Mouse (Mus musculus) MEL (cell line): ENCODE results near the gene Asphd1. TPM values are rescaled to one million over a fixed set of nuclear protein-coding genes. Genes with fewer than 3 reads are reported as not detected.

ENCODE experiments used
- DNase-seq: peaks from one replicate; pipeline ENCODE4 v3.0.0; 2011; ENCODE audit warnings: low read depth, low spot score
- H3K27ac ChIP-seq: 2 replicates; pipeline ENCODE4 v1.5.1; 2012; ENCODE audit warnings: low read depth, mild to moderate bottlenecking, control low read depth, low read length, moderate library complexity; ENCODE audit not compliant: control insufficient read depth
- H3K27me3 ChIP-seq, 2 experiments: fragments of 150-350 bp in 1 of 2; sonication (generic) in 1 of 2; 2 replicates each; pipeline ENCODE4 v1.6.1; 2012; ENCODE audit warnings: low read length in 2 of 2, mild to moderate bottlenecking in 2 of 2, improper control_type of control experiment in 1 of 2, moderate library complexity in 1 of 2; ENCODE audit not compliant: insufficient read depth in 2 of 2, control insufficient read depth in 1 of 2
- H3K36me3 ChIP-seq, 2 experiments: 2 replicates each; pipeline ENCODE4 v1.6.1; 2012 to 2014; ENCODE audit warnings: low read length in 2 of 2, improper control_type of control experiment in 1 of 2, inconsistent platforms in 1 of 2, mild to moderate bottlenecking in 1 of 2; ENCODE audit not compliant: insufficient read depth in 2 of 2, control insufficient read depth in 1 of 2
- H3K4me1 ChIP-seq, 2 experiments: fragments of 150-350 bp in 1 of 2; sonication (generic) in 1 of 2; 2 replicates each; pipeline ENCODE4 v1.6.1; 2012; ENCODE audit warnings: low read length in 2 of 2, improper control_type of control experiment in 1 of 2, mild to moderate bottlenecking in 1 of 2; ENCODE audit not compliant: insufficient read depth in 2 of 2, control insufficient read depth in 1 of 2
- H3K4me3 ChIP-seq, 2 experiments: fragments of 150-350 bp in 1 of 2; sonication (generic) in 1 of 2; 2 replicates each; pipeline ENCODE4 v1.5.1; 2012; ENCODE audit warnings: low read depth in 2 of 2, low read length in 2 of 2, mild to moderate bottlenecking in 2 of 2, moderate library complexity in 2 of 2, control low read depth in 1 of 2, improper control_type of control experiment in 1 of 2; ENCODE audit not compliant: control insufficient read depth in 1 of 2, insufficient read depth in 1 of 2
- H3K79me2 ChIP-seq: 2 replicates; pipeline ENCODE4 v1.6.1; 2012; ENCODE audit warnings: mild to moderate bottlenecking, low read length, moderate library complexity; ENCODE audit not compliant: control insufficient read depth, poor library complexity, insufficient read depth
- H3K9ac ChIP-seq: 2 replicates; pipeline ENCODE4 v1.6.1; 2012; ENCODE audit warnings: low read depth, mild to moderate bottlenecking, control low read depth, low read length, moderate library complexity; ENCODE audit not compliant: control insufficient read depth, poor library complexity, severe bottlenecking
- H3K9me3 ChIP-seq: fragments of 150-350 bp; sonication (generic); replicated peaks from 2 replicates; pipeline ENCODE4 v1.6.1; 2012; ENCODE audit warnings: mild to moderate bottlenecking, low read length, improper control_type of control experiment, moderate library complexity; ENCODE audit not compliant: insufficient read depth
- BHLHE40 ChIP-seq: IDR thresholded peaks from 2 replicates; pipeline ENCODE4 v1.6.1; 2012; ENCODE audit warnings: low read depth, mild to moderate bottlenecking, inconsistent platforms, low read length, improper control_type of control experiment, borderline replicate concordance
- CHD2 ChIP-seq: IDR thresholded peaks from 2 replicates; pipeline ENCODE4 v1.6.1; 2011; ENCODE audit warnings: low read length, improper control_type of control experiment
- CTCF ChIP-seq, 3 experiments: IDR thresholded peaks in 2 of 3; conservative IDR thresholded peaks in 1 of 3; 2 replicates each; pipeline ENCODE4 v1.5.1; 2011 to 2012; ENCODE audit warnings: low read length in 3 of 3, low read depth in 2 of 3, mild to moderate bottlenecking in 2 of 3, improper control_type of control experiment in 1 of 3, inconsistent platforms in 1 of 3, mixed read lengths in 1 of 3, moderate library complexity in 1 of 3; ENCODE audit not compliant: control insufficient read depth in 1 of 3, insufficient read depth in 1 of 3, poor library complexity in 1 of 3, severe bottlenecking in 1 of 3
- E2F4 ChIP-seq: IDR thresholded peaks from 2 replicates; pipeline ENCODE4 v1.6.1; 2011; ENCODE audit warnings: low read depth, low read length, improper control_type of control experiment, borderline replicate concordance
- ELF1 ChIP-seq: IDR thresholded peaks from 2 replicates; pipeline ENCODE4 v1.6.1; 2014; ENCODE audit warnings: low read depth, mild to moderate bottlenecking, inconsistent platforms, low read length, improper control_type of control experiment, moderate library complexity
- ETS1 ChIP-seq: IDR thresholded peaks from 2 replicates; pipeline ENCODE4 v1.6.1; 2012; ENCODE audit warnings: low read depth, mild to moderate bottlenecking, inconsistent platforms, low read length, improper control_type of control experiment, moderate library complexity
- HCFC1 ChIP-seq: IDR thresholded peaks from 2 replicates; pipeline ENCODE4 v1.6.1; 2012; ENCODE audit warnings: low read depth, mild to moderate bottlenecking, inconsistent platforms, low read length, improper control_type of control experiment, moderate library complexity
- MAFK ChIP-seq: IDR thresholded peaks from 2 replicates; pipeline ENCODE4 v1.6.1; 2011; ENCODE audit warnings: low read depth, mild to moderate bottlenecking, low read length, improper control_type of control experiment, borderline replicate concordance
- MAX ChIP-seq: IDR thresholded peaks from 2 replicates; pipeline ENCODE4 v1.6.1; 2011; ENCODE audit warnings: low read length, improper control_type of control experiment
- MAZ ChIP-seq: IDR thresholded peaks from 2 replicates; pipeline ENCODE4 v1.6.1; 2012; ENCODE audit warnings: low read depth, mild to moderate bottlenecking, inconsistent platforms, low read length, improper control_type of control experiment
- MEF2A ChIP-seq: IDR thresholded peaks from 2 replicates; pipeline ENCODE4 v1.6.1; 2014; ENCODE audit warnings: low read depth, mild to moderate bottlenecking, inconsistent platforms, low read length, improper control_type of control experiment; ENCODE audit not compliant: poor library complexity, insufficient replicate concordance, severe bottlenecking; ENCODE audit errors: extremely low read depth
- MXI1 ChIP-seq: IDR thresholded peaks from 2 replicates; pipeline ENCODE4 v1.6.1; 2011; ENCODE audit warnings: mild to moderate bottlenecking, low read depth, low read length, improper control_type of control experiment
- MYC ChIP-seq: IDR thresholded peaks from 2 replicates; pipeline ENCODE4 v1.6.1; 2011; ENCODE audit warnings: low read depth, mild to moderate bottlenecking, low read length, improper control_type of control experiment, moderate library complexity
- POLR2A ChIP-seq, 2 experiments: IDR thresholded peaks; 2 replicates each; pipeline ENCODE4 v1.6.1; 2011 to 2012; ENCODE audit warnings: low read length in 2 of 2, mild to moderate bottlenecking in 2 of 2, control low read depth in 1 of 2, improper control_type of control experiment in 1 of 2, low read depth in 1 of 2, moderate library complexity in 1 of 2; ENCODE audit not compliant: control insufficient read depth in 1 of 2, insufficient read depth in 1 of 2, poor library complexity in 1 of 2
- POLR2AphosphoS2 ChIP-seq: IDR thresholded peaks from 2 replicates; pipeline ENCODE4 v1.6.1; 2011; ENCODE audit warnings: low read length, improper control_type of control experiment
- POLR2AphosphoS5 ChIP-seq: IDR thresholded peaks from 2 replicates; pipeline ENCODE4 v1.6.1; 2012; ENCODE audit warnings: low read depth, borderline replicate concordance, mild to moderate bottlenecking, inconsistent platforms, low read length, moderate library complexity, mixed read lengths
- RAD21 ChIP-seq: IDR thresholded peaks from 2 replicates; pipeline ENCODE4 v1.6.1; 2011; ENCODE audit warnings: mild to moderate bottlenecking, low read depth, low read length, improper control_type of control experiment
- RCOR1 ChIP-seq: IDR thresholded peaks from 2 replicates; pipeline ENCODE4 v1.6.1; 2012; ENCODE audit warnings: low read depth, mild to moderate bottlenecking, inconsistent platforms, low read length, improper control_type of control experiment
- SIN3A ChIP-seq: IDR thresholded peaks from 2 replicates; pipeline ENCODE4 v1.6.1; 2012; ENCODE audit warnings: low read length, improper control_type of control experiment, inconsistent platforms
- TAL1 ChIP-seq: IDR thresholded peaks from 2 replicates; pipeline ENCODE4 v1.6.1; 2012; ENCODE audit warnings: mild to moderate bottlenecking, inconsistent platforms, low read length, moderate library complexity, mixed read lengths
- TBP ChIP-seq: IDR thresholded peaks from 2 replicates; pipeline ENCODE4 v1.8.0; 2011; ENCODE audit warnings: low read depth, low read length, improper control_type of control experiment
- USF1 ChIP-seq: IDR thresholded peaks from 2 replicates; pipeline ENCODE4 v1.6.1; 2014; ENCODE audit warnings: low read depth, mild to moderate bottlenecking, inconsistent platforms, low read length, improper control_type of control experiment, moderate library complexity
- ZKSCAN1 ChIP-seq: IDR thresholded peaks from 2 replicates; pipeline ENCODE4 v1.6.1; 2012; ENCODE audit warnings: low read depth, mild to moderate bottlenecking, inconsistent platforms, low read length, improper control_type of control experiment, moderate library complexity
- ZNF384 ChIP-seq: IDR thresholded peaks from 2 replicates; pipeline ENCODE4 v1.6.1; 2012; ENCODE audit warnings: low read depth, mild to moderate bottlenecking, inconsistent platforms, low read length, improper control_type of control experiment
- polyA plus RNA-seq, 2 experiments: library from polyadenylated mRNA; stranded (reverse) in 1 of 2; unstranded in 1 of 2; fragments of >175 nt in 1 of 2; fragments of >200 nt in 1 of 2; gene quantifications; 2 replicates each; pipeline versions ENCODE4 v1.2.1 to v1.2.4; 2012; ENCODE audit warnings: low replicate concordance in 2 of 2, low read depth in 1 of 2; ENCODE audit not compliant: insufficient read length in 2 of 2, insufficient read depth in 1 of 2, missing spikeins in 1 of 2
- total RNA-seq: library from RNA; depleted of rRNA; stranded (reverse); fragments of 300-350 nt; gene quantifications from 2 replicates; pipeline ENCODE4 v1.2.3, GENCODE M21; 2012

Gene Asphd1
- total and polyA plus RNA-seq, 3 experiments = 0.15 to 0.74 TPM; not detected in 1

GRCm38 (mm10) chr7:126932652-126933051 lies 16.7 kb downstream of the Asphd1 start:
- H3K27me3 ChIP-seq = no peaks in the 10 kb centered on the region
- H3K4me1 ChIP-seq = peaks cover 5 to 9% of the 10 kb centered on the region in 2 experiments

GRCm38 (mm10) chr7:126929046-126929445 lies 20.3 kb downstream of the Asphd1 start:
- H3K4me1 ChIP-seq = peaks cover 17 to 27% of the 10 kb centered on the region in 2 experiments
- H3K36me3 ChIP-seq = peaks cover 0 to 20% of the 10 kb centered on the region in 2 experiments; a peak in 2 of 4 replicates

More at GRCm38 (mm10) chr7:126932652-126933051, 16.7 kb downstream of the Asphd1 start:
- TF ChIP-seq RCOR1 (no peak), POLR2AphosphoS5 (no peak), MYC (no peak)
- peaks cover 5 to 18% of the 10 kb centered on the region in 2 experiments for H3K36me3 ChIP-seq
- peaks cover 14% of the 10 kb centered on the region for H3K79me2 ChIP-seq
- no peak overlapping the region for H3K27ac ChIP-seq
- H3K4me3 ChIP-seq = no peak overlapping the region
- no peak overlapping the region for H3K9ac ChIP-seq
- H3K9me3 ChIP-seq = no peaks in the 10 kb centered on the region
- no peak for DNase-seq

GRCm38 (mm10) chr7:126928384-126929037 lies 20.9 kb downstream of the Asphd1 start, which contains the start of gene Kctd13:
Gene Kctd13, plus strand, starts transcription at chr7:126928879.
- no peaks in the 10 kb centered on the region for H3K27me3 ChIP-seq
- peak within 1 kb of the TSS; percentile 85 to 99 for H3K4me3 ChIP-seq
- H3K4me1 ChIP-seq = peaks cover 20 to 31% of the 10 kb centered on the region in 2 experiments
- DNase-seq = peak; percentile 94
- peaks cover 0 to 23% of the 10 kb centered on the region in 2 experiments; a peak in 2 of 4 replicates for H3K36me3 ChIP-seq
- peak within 1 kb of the TSS; percentile 99 for H3K9ac ChIP-seq
- H3K27ac ChIP-seq = peak within 1 kb of the TSS; percentile 85
- no peaks in the 10 kb centered on the region for H3K9me3 ChIP-seq
- peaks cover 14% of the 10 kb centered on the region for H3K79me2 ChIP-seq
- TF ChIP-seq MAX = no peak; the same call in 1 of the 2 replicates
- TF ChIP-seq ELF1 = peak; percentile 98
- TF ChIP-seq ZKSCAN1 = no peak
- no peak for TF ChIP-seq USF1
- no peak for TF ChIP-seq RCOR1
- peak; percentile 72; the same call in 1 of the 2 replicates for TF ChIP-seq POLR2AphosphoS2
- TF ChIP-seq MYC = no peak; the same call in 1 of the 2 replicates
- no peak for TF ChIP-seq E2F4
- no peak for TF ChIP-seq MAFK
- peak; percentile 71 for TF ChIP-seq HCFC1
- TF ChIP-seq CHD2 = no peak
- TF ChIP-seq ETS1 = no peak; the same call in 1 of the 2 replicates
- TF ChIP-seq TAL1 = no peak
- 0 out of 2 replicates have a peak, but pooled peaks have one; percentile 38 for TF ChIP-seq ZNF384
- no peak for TF ChIP-seq MEF2A
- peak; percentile 74 to 82; a peak in 3 of 4 replicates for TF ChIP-seq POLR2A (IDR thresholded peaks at IDR 0.05; ENCODE audit: control insufficient read depth in 1 of 2, insufficient read depth in 1 of 2, low read depth in 1 of 2, low read length in 2 of 2, poor library complexity in 1 of 2)
- TF ChIP-seq CTCF (IDR thresholded peaks at IDR 0.05 in 2 of 3, conservative IDR thresholded peaks at IDR 0.05 in 1 of 3; ENCODE audit: control insufficient read depth in 1 of 3, insufficient read depth in 1 of 3, low read depth in 2 of 3, low read length in 3 of 3, poor library complexity in 1 of 3, severe bottlenecking in 1 of 3) = no peak
- peak; percentile 68 for TF ChIP-seq TBP
- TF ChIP-seq RAD21 = no peak

More at GRCm38 (mm10) chr7:126929046-126929445, 20.3 kb downstream of the Asphd1 start:
- Histone ChIP-seq H3K9me3 (no peaks in the 10 kb centered on the region), H3K27me3 (no peaks in the 10 kb centered on the region), H3K79me2 (peaks cover 14% of the 10 kb centered on the region), H3K9ac (peak overlapping the region; percentile 99), H3K4me3 (peak overlapping the region; percentile 85 to 99), H3K27ac (peak overlapping the region; percentile 79)
- TF ChIP-seq SIN3A (peak; percentile 31; the same call in 1 of the 2 replicates), MAX (peak; percentile 67), ZKSCAN1 (no peak), BHLHE40 (no peak), MXI1 (peak; percentile 89), MYC (peak; percentile 82; the same call in 1 of the 2 replicates), TBP (0 out of 2 replicates have a peak, but pooled peaks have one; percentile 37), ELF1 (no peak), MAZ (0 out of 2 replicates have a peak, but pooled peaks have one; percentile 29), E2F4 (no peak)
- DNase-seq = peak; percentile 66
